Mouse (Mus musculus) forebrain, embryonic 15.5 days (tissue): ENCODE measurements around the gene Bcar3. TPM values are rescaled to one million over a fixed set of nuclear protein-coding genes. Genes with fewer than 3 reads are reported as not detected.
A peak's percentile ranks its signal among the peaks of the same experiment; 100 is the strongest.

ENCODE experiments used
- ATAC-seq: fragments of 200-750 bp; cut with Nextera tagmentation; replicated peaks from 2 replicates; pipeline ENCODE4 v1.8.0; 2017; ENCODE audit warnings: mild to moderate bottlenecking, moderate TSS enrichment, moderate library complexity
- H3K27ac ChIP-seq: fragments of 300-500 bp; sonication (generic); replicated peaks from 2 replicates; pipeline ENCODE4 v1.5.1; 2015; ENCODE audit warnings: mild to moderate bottlenecking, inconsistent platforms
- H3K27me3 ChIP-seq: fragments of 300-500 bp; sonication (generic); 2 replicates; pipeline ENCODE4 v1.6.1; 2015; ENCODE audit warnings: inconsistent platforms
- H3K36me3 ChIP-seq: fragments of 300-500 bp; sonication (generic); 2 replicates; pipeline ENCODE4 v1.6.1; 2015; ENCODE audit warnings: mild to moderate bottlenecking, inconsistent platforms
- H3K4me1 ChIP-seq: fragments of 300-500 bp; sonication (generic); 2 replicates; pipeline ENCODE4 v1.6.1; 2015; ENCODE audit warnings: inconsistent platforms
- H3K4me2 ChIP-seq: fragments of 300-500 bp; sonication (generic); replicated peaks from 2 replicates; pipeline ENCODE4 v1.6.1; 2015; ENCODE audit warnings: mild to moderate bottlenecking, inconsistent platforms
- H3K4me3 ChIP-seq: fragments of 300-500 bp; sonication (generic); 2 replicates; pipeline ENCODE4 v1.5.1; 2015; ENCODE audit warnings: mild to moderate bottlenecking, inconsistent platforms
- H3K9ac ChIP-seq: fragments of 300-500 bp; sonication (generic); replicated peaks from 2 replicates; pipeline ENCODE4 v1.6.1; 2015; ENCODE audit warnings: mild to moderate bottlenecking, inconsistent platforms
- H3K9me3 ChIP-seq: fragments of 300-500 bp; sonication (generic); 2 replicates; pipeline ENCODE4 v1.6.1; 2016; ENCODE audit warnings: inconsistent platforms
- WGBS: fragments of 180-500 bp; shearing (Covaris S2); methylation state at CpG from one replicate; pipeline ENCODE4 v1.1.7; 2015; ENCODE audit warnings: mixed read lengths; 5-methylcytosine and 5-hydroxymethylcytosine counted together
- polyA plus RNA-seq: library from polyadenylated mRNA; unstranded; fragments of >200 nt; fragmentation: Nextera tagmentation; extraction: Ambion mirVana; gene quantifications from 2 replicates; pipeline ENCODE4 v1.2.1, GENCODE M21; 2015

Gene Bcar3
- polyA plus RNA-seq, 1 experiment from 2014 or later: 6.1 TPM

DNA sequence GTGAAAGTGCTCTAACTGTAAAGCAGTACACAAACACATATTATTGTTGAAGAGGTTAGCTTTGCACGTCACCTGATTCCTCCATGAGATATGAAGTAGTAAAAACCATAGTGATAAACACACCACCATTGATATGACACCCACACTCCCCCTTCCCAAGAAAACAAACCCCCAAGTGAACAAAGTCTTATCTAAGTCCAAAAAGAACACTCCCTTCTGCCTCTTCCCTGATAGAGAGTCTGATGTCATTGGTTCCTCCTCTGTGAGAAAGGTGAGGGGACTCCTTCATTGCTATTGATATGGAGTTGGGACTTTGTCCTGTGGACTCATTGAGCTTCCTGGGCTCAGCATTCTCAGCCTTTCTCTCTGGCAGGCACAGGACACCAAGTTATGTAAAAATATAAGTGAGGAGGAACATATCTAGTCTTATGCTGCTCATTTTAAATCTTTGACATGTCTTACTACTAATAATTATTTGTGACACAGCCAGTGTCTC is 52.1 kb downstream of the Bcar3 start:
- H3K9ac ChIP-seq: no peak overlapping the region
- no peaks in the 10 kb centered on the region for H3K36me3 ChIP-seq
- 85% methylated on average over 1 of the region's 1 CpGs for WGBS
- H3K4me2 ChIP-seq: no peak overlapping the region
- no peaks in the 10 kb centered on the region for H3K9me3 ChIP-seq
- no peaks in the 10 kb centered on the region for H3K27me3 ChIP-seq
- ATAC-seq: no peak
- no peaks in the 10 kb centered on the region for H3K4me1 ChIP-seq
- H3K4me3 ChIP-seq: no peak overlapping the region
- H3K27ac ChIP-seq: no peak overlapping the region

DNA sequence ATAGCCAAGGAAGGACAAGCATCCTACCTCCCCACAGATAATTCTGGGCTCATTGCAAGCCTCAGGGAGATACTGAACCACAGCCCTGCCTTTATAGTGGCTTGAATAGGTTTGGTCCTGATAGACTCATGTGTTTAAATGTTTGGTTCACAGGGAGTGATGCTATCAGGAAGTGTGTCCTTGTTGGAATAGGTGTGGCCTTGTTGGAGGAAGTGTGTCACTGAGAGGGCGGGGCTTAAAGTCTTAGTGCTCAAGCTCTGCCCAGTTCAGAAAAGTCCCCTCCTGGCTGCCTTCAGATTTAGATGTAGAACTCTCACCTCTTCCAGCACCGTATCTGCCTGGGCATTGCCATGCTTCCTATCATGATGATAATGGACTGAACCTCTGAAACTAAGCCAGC is 52.7 kb downstream of the Bcar3 start:
- Histone ChIP-seq H3K4me2 (no peak overlapping the region), H3K4me3 (no peak overlapping the region), H3K27ac (no peak overlapping the region), H3K4me1 (no peaks in the 10 kb centered on the region), H3K9me3 (no peaks in the 10 kb centered on the region), H3K36me3 (no peaks in the 10 kb centered on the region), H3K27me3 (no peaks in the 10 kb centered on the region), H3K9ac (no peak overlapping the region)
- 93% methylated on average over 2 of the region's 2 CpGs for WGBS
- ATAC-seq: no peak

DNA sequence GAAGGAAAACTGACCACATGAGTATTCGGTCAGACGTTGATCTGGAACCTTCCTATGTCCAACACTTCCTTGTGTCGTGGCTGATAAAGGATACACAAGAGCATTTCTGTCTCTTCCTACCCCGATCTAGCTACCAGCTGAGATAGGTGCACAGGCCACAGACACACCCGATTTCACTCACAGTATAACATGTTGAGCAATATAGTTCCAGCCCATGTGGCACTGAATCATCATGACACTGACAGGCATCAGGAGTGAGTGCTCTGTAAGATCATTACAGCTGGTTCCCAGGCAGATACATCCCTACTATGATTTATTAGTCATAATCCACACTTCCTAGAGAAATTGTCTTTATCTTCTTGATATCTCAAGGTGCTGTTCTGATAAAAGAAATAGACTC is 54.7 kb downstream of the Bcar3 start:
- H3K27ac ChIP-seq: no peak overlapping the region
- H3K4me1 ChIP-seq: no peaks in the 10 kb centered on the region
- no peak for ATAC-seq
- WGBS: 86% methylated on average over 5 of the region's 5 CpGs
- H3K9ac ChIP-seq: no peak overlapping the region
- no peaks in the 10 kb centered on the region for H3K36me3 ChIP-seq
- no peak overlapping the region for H3K4me2 ChIP-seq
- H3K9me3 ChIP-seq: no peaks in the 10 kb centered on the region
- no peaks in the 10 kb centered on the region for H3K27me3 ChIP-seq
- H3K4me3 ChIP-seq: no peak overlapping the region

DNA sequence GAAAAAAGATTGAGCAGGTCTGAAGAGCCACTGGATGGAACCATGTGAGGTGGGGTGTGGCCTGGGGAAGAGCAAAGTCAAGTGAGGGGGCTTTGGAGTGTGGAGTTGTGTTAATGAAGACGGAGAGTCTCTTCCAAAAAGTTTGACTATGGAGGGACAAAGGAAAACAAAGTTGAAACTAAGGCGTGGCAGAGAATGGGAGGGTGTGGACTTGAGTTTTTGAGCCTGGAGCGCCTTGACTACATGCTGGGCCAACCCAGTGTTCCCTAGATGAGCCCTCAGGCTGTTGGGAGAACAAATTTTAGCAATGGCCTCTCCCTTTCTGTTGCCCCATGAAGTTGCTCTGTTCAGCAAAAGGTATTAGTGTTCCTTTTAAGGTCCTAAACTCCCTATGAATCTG is 58.9 kb downstream of the Bcar3 start:
- H3K9ac ChIP-seq: no peak overlapping the region
- no peaks in the 10 kb centered on the region for H3K9me3 ChIP-seq
- no peaks in the 10 kb centered on the region for H3K4me1 ChIP-seq
- ATAC-seq: no peak
- H3K4me3 ChIP-seq: no peak overlapping the region
- H3K4me2 ChIP-seq: no peak overlapping the region
- H3K27me3 ChIP-seq: no peaks in the 10 kb centered on the region
- 87% methylated on average over 3 of the region's 3 CpGs for WGBS
- no peaks in the 10 kb centered on the region for H3K36me3 ChIP-seq
- no peak overlapping the region for H3K27ac ChIP-seq

DNA sequence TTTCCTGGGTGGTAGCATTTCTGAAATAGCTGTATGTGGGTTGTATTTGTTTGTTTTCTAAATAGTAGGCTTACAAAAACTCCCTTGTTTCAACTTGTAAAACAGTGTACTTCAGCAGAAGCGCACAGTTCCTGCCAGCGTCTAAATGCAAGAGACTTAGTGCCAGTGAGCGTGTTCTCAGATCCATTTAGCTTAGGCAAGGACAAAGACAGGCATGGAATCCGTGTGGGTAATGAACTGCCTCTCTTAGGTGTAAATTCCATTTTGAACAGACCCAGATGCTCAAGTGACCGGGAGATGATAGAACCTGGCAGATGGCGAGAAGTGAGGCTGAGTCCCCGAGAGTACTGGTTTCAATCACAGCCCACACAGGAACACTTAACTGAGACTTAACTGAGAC is 65.5 kb downstream of the Bcar3 start:
- Histone ChIP-seq H3K9me3 (no peaks in the 10 kb centered on the region), H3K27ac (no peak overlapping the region), H3K4me1 (no peaks in the 10 kb centered on the region), H3K36me3 (no peaks in the 10 kb centered on the region), H3K4me3 (no peak overlapping the region), H3K27me3 (no peaks in the 10 kb centered on the region), H3K4me2 (no peak overlapping the region), H3K9ac (no peak overlapping the region)
- 51% methylated on average over 7 of the region's 7 CpGs for WGBS
- ATAC-seq: no peak

DNA sequence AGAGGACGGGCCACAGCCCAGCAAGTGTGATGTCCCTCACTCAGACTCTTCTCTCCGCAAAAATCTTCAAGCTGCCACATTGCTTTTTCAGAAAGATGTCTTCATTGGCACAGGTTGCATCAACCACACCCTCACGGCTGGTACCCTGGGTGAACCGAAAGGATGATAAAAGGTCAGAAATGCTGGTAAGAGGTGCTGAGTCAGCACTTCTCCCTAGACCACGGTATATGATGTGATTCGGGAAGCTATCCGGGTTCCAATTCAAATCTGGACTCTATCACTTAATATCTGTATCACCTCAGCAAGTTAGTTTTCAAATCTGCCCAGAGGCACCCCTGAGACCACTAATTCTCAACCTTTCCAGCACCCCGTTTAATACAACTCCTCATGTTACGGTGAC is 66.0 kb downstream of the Bcar3 start:
- H3K27me3 ChIP-seq: no peaks in the 10 kb centered on the region
- no peak overlapping the region for H3K4me2 ChIP-seq
- H3K9ac ChIP-seq: no peak overlapping the region
- H3K36me3 ChIP-seq: no peaks in the 10 kb centered on the region
- no peak overlapping the region for H3K4me3 ChIP-seq
- no peak for ATAC-seq
- H3K27ac ChIP-seq: no peak overlapping the region
- WGBS: 95% methylated on average over 9 of the region's 9 CpGs
- H3K4me1 ChIP-seq: no peaks in the 10 kb centered on the region
- no peaks in the 10 kb centered on the region for H3K9me3 ChIP-seq

DNA sequence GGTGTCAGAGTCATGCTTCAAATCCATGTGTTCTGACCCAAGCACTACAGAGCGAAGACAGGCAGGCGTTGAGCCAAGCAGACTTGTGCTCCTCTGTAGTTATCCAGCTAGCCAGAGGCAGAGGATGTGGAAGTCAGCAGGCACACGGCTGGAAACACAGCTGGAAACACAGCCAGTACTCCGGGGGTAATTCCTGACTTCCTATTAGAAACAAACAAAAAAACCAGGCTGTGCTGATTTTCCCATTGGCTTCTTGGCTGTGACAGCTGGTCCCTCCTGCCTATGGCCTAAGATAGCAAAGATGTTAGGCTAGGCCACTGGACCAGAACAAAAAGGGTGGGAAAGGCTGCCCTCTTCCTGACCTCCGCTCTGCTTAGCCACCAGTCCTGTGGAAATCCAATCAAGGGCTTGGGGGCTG is 66.8 kb downstream of the Bcar3 start:
- H3K27ac ChIP-seq: no peak overlapping the region
- H3K4me3 ChIP-seq: no peak overlapping the region
- no peaks in the 10 kb centered on the region for H3K36me3 ChIP-seq
- H3K4me1 ChIP-seq: peaks cover 7% of the 10 kb centered on the region; the same call in 1 of the 2 replicates
- H3K9ac ChIP-seq: no peak overlapping the region
- 43% methylated on average over 5 of the region's 5 CpGs for WGBS
- H3K27me3 ChIP-seq: no peaks in the 10 kb centered on the region
- H3K4me2 ChIP-seq: no peak overlapping the region
- ATAC-seq: no peak
- H3K9me3 ChIP-seq: no peaks in the 10 kb centered on the region

DNA sequence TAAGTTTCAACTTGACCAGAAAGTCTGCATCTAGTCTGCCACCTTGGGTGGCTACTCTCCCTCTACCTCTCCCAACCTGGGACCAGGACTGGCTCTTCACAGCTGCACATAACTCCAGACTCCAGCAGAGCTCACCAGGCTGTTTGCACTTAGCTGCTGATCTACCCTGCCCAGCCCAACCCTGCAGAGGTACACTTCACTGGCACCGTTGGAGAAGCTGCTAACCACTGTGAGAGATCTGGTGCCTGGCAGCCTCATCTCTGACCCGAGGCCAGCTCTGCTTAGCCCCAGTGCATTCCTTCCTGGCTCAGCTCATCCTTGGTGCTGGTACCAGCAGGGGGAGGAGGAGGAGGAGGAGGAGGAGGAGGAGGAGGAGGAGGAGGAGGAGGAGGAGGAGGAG is 68.8 kb downstream of the Bcar3 start:
- no peaks in the 10 kb centered on the region for H3K9me3 ChIP-seq
- no peak for ATAC-seq
- H3K4me1 ChIP-seq: peaks cover 7% of the 10 kb centered on the region; the same call in 1 of the 2 replicates
- H3K4me2 ChIP-seq: no peak overlapping the region
- no peaks in the 10 kb centered on the region for H3K36me3 ChIP-seq
- no peak overlapping the region for H3K27ac ChIP-seq
- WGBS: 64% methylated on average over 2 of the region's 2 CpGs
- H3K27me3 ChIP-seq: no peaks in the 10 kb centered on the region
- H3K9ac ChIP-seq: no peak overlapping the region
- H3K4me3 ChIP-seq: no peak overlapping the region

DNA sequence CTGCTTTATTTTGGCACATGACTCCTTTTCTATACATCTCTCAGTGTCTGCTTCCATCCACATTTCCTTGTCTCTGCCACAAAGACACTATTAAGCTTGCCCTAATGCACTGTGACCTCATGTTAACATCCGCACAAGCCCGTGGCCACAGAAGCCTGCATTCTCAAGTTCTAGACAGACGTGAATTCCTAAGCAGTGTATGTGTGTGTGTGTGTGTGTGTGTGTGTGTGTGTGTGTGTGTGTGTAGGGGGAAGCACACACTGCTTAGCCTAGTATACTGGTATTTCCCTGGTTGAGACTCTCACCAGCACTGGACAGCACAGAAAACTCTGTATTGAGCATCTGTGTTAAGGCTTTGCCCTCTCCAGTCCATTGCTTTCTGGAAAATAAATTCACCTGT is 70.6 kb downstream of the Bcar3 start:
- Histone ChIP-seq H3K9ac (no peak overlapping the region), H3K36me3 (no peaks in the 10 kb centered on the region), H3K27ac (no peak overlapping the region), H3K27me3 (no peaks in the 10 kb centered on the region), H3K4me3 (no peak overlapping the region), H3K9me3 (no peaks in the 10 kb centered on the region), H3K4me1 (peaks cover 7% of the 10 kb centered on the region; the same call in 1 of the 2 replicates), H3K4me2 (no peak overlapping the region)
- no peak for ATAC-seq
- WGBS: 51% methylated on average over 3 of the region's 3 CpGs

DNA sequence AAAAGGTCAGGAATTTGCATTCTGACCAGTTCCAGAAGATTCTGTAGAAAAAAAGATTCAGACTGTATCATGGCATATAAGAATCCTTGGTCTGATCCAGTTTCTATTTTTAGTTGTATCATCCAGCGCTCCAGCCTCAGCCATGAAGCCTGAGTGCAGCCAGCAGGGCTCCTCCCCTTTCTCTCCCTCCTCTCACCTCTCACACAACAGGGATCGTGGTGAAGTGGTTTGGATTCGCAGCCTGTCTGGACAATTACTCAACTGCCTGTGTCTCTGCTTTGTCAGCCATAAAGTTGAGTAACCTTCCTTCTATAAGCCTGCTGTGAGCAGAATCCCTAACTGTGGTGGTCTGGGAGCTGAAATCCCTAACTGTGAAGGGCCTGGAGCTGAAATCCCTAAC is 71.4 kb downstream of the Bcar3 start:
- 0 out of 2 replicates have a peak overlapping the region, but pooled peaks have one; percentile 19 for H3K27ac ChIP-seq

DNA sequence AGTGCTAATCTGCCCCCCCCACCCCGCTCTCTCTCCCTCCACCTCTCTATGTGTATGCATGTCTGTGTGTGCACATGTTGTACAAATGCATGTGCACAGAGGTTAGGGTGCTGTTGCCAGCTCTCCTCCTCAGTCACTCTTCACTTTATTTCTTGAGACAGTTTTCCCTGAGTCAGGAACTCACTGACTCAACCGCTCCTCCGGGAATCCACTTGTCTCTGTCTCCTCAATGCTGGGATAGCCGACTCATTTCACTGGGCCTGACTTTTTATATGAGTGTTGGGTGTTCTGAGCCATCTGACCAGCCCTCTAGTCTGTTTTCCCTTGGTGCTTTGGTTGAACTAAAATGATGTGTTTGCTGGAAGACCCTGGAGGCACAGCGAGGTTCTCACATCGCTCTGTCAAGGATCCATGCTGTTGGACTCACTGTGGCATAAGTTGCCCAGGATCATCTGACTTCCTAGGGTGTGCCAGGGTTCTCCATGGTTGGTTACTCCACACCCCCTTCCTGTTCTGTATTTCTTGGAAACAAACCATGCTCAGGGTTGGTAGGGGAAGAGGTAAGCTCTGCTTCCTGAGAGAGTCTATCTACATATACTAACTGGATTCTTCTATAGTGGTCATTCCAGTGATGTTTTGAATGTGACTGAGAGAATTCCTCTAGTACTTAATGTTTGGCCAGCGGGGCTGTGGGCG is 77.9 kb downstream of the Bcar3 start:
- H3K4me2 ChIP-seq: no peak overlapping the region
- no peaks in the 10 kb centered on the region for H3K36me3 ChIP-seq
- H3K27ac ChIP-seq: no peak overlapping the region
- 92% methylated on average over 8 of the region's 8 CpGs for WGBS
- no peaks in the 10 kb centered on the region for H3K27me3 ChIP-seq
- no peak overlapping the region for H3K9ac ChIP-seq
- peaks cover 10% of the 10 kb centered on the region for H3K4me1 ChIP-seq
- no peak overlapping the region for H3K4me3 ChIP-seq
- ATAC-seq: no peak
- H3K9me3 ChIP-seq: no peaks in the 10 kb centered on the region

More for the DNA sequence above, 71.4 kb downstream of the Bcar3 start:
- no peak overlapping the region for H3K4me3 ChIP-seq
- H3K27me3 ChIP-seq: no peaks in the 10 kb centered on the region
- ATAC-seq: no peak; the same call in 1 of the 2 replicates
- no peak overlapping the region for H3K4me2 ChIP-seq
- H3K36me3 ChIP-seq: no peaks in the 10 kb centered on the region
- peaks cover 7% of the 10 kb centered on the region; the same call in 1 of the 2 replicates for H3K4me1 ChIP-seq
- no peak overlapping the region for H3K9ac ChIP-seq
- no peaks in the 10 kb centered on the region for H3K9me3 ChIP-seq
- WGBS: 9% methylated on average over 3 of the region's 3 CpGs

DNA sequence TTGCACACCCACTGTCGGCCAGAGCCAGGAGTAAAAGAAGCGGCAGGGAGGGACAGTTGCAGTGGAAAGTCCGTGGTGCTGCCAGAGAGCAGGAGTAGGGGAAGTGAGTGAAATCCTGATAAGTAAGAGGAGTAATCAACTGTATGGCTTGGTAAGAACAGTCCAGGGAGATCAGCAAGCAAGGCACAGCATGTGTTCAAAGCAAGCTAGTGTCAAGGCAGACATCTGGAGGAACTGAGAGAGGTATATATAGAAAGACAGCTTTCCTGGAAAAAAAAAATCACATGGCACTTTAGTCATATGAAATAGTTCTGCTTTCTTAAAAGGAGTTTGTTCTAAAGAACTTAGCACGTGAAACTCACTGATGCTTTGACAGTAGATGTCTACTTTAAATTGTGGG is 78.7 kb downstream of the Bcar3 start:
- Histone ChIP-seq H3K4me1 (peaks cover 16% of the 10 kb centered on the region), H3K4me3 (no peak overlapping the region), H3K9me3 (no peaks in the 10 kb centered on the region), H3K27ac (no peak overlapping the region), H3K36me3 (no peaks in the 10 kb centered on the region), H3K9ac (no peak overlapping the region), H3K4me2 (no peak overlapping the region), H3K27me3 (no peaks in the 10 kb centered on the region)
- WGBS: 77% methylated on average over 4 of the region's 4 CpGs
- no peak for ATAC-seq

- Histone ChIP-seq H3K9me3 (no peaks in the 10 kb centered on the region), H3K27me3 (no peaks in the 10 kb centered on the region), H3K9ac (no peak overlapping the region), H3K4me3 (no peak overlapping the region), H3K36me3 (no peaks in the 10 kb centered on the region), H3K4me1 (peaks cover 16% of the 10 kb centered on the region), H3K4me2 (no peak overlapping the region), H3K27ac (no peak overlapping the region)
- no peak for ATAC-seq
Observed at GRCm38 (mm10) chr3:122376011-122376410, 82.1 kb downstream of the Bcar3 start.
